Mouse (Mus musculus) gastrocnemius, adult 8-10 months (tissue): Measurements from ENCODE around the gene Sntb2. TPM values are rescaled to one million over a fixed set of nuclear protein-coding genes. Genes with fewer than 3 reads are reported as not detected.
"Not testable (repeated sequence)": the region's sequence is repeated elsewhere in the genome, so short reads cannot be mapped to it uniquely, and the experiment has no call there.

ENCODE experiments used
- DNase-seq, 2 experiments: peaks; one replicate each; pipeline ENCODE4 v3.0.0; 2022; ENCODE audit warnings: low spot score in 2 of 2
- total RNA-seq, 4 experiments: library from RNA; stranded (reverse); gene quantifications; 2 replicates each; pipeline ENCODE4 v1.2.4; 2022

Gene Sntb2
- total RNA-seq, 4 experiments from 2014 or later = 2.4 to 3.9 (median 3.7) TPM

GRCm38 (mm10) chr8:107031577-107032090 is 96.1 kb downstream of the Sntb2 start:
- peak in 1 of 2 experiments; percentile 7 for DNase-seq

GRCm38 (mm10) chr8:107033609-107034008 is 98.1 kb downstream of the Sntb2 start:
- DNase-seq = not testable (repeated sequence)

- no peak for DNase-seq
These were observed 100.1 kb downstream of the Sntb2 start for GRCm38 (mm10) chr8:107035641-107036040.

- DNase-seq = no peak
These were observed 101.1 kb downstream of the Sntb2 start for GRCm38 (mm10) chr8:107036626-107037025.

GRCm38 (mm10) chr8:107040632-107041031 is 105.1 kb downstream of the Sntb2 start:
- no peak for DNase-seq

GRCm38 (mm10) chr8:107045478-107045877 is 109.9 kb downstream of the Sntb2 start:
- no peak for DNase-seq

- no peak for DNase-seq
These were observed 111.4 kb downstream of the Sntb2 start for GRCm38 (mm10) chr8:107046976-107047375.

- DNase-seq = peak; percentile 56 to 71
These were observed 112.8 kb downstream of the Sntb2 start, which contains the start of gene Pdf for GRCm38 (mm10) chr8:107048061-107048941. Gene Pdf (minus strand): TSS chr8:107048614.

- DNase-seq = no peak
These were observed 113.9 kb downstream of the Sntb2 start for GRCm38 (mm10) chr8:107049480-107049879.

GRCm38 (mm10) chr8:107052046-107052445 is 116.5 kb downstream of the Sntb2 start:
- no peak for DNase-seq

GRCm38 (mm10) chr8:107056076-107056972 is 120.8 kb downstream of the Sntb2 start, which contains the start of the genes Cog8 and Nip7:
Gene Cog8 (minus strand): TSS chr8:107056689.
Gene Nip7 (plus strand): TSS chr8:107056877.
- peak; percentile 94 for DNase-seq

- DNase-seq = no peak
These were observed 121.4 kb downstream of the Sntb2 start for GRCm38 (mm10) chr8:107056973-107057369.

GRCm38 (mm10) chr8:107062613-107063012 is 127.1 kb downstream of the Sntb2 start:
- DNase-seq = no peak

GRCm38 (mm10) chr8:107065511-107066496 is 130.3 kb downstream of the Sntb2 start, which contains the start of gene Tmed6:
Gene Tmed6 (minus strand): TSS chr8:107065644.
- no peak for DNase-seq

Other genes starting within 250 kb of the Sntb2 start
- under 1 TPM; 0.65 to 0.94 (median 0.75) TPM for gene Has3, start 65.5 kb upstream of the Sntb2 start, total RNA-seq
- 10 to 100 TPM; 21.7 to 26.7 (median 25.3) TPM for gene Utp4, start 42.1 kb upstream of the Sntb2 start, total RNA-seq
- 10 to 100 TPM; 64.8 to 79.2 (median 72.5) TPM for gene Vps4a, start 95.5 kb downstream of the Sntb2 start, total RNA-seq
- gene Pdf, start 112.9 kb downstream of the Sntb2 start, total RNA-seq = 10 to 100 TPM; 40.9 to 60.7 (median 54.2) TPM
- gene Cog8, start 120.9 kb downstream of the Sntb2 start, total RNA-seq = 10 to 100 TPM; 15.8 to 21.7 (median 19.5) TPM
- 10 to 100 TPM; 15.2 to 22.6 (median 19.1) TPM for gene Nip7, start 121.1 kb downstream of the Sntb2 start, total RNA-seq
- not detected for gene Tmed6, start 129.9 kb downstream of the Sntb2 start, total RNA-seq
- 10 to 100 TPM; 13.1 to 17.6 (median 14.7) TPM for gene Terf2, start 160.8 kb downstream of the Sntb2 start, total RNA-seq
- 10 to 100 TPM; 28.2 to 39.7 (median 34.2) TPM for gene Cyb5b, start 214.9 kb downstream of the Sntb2 start, total RNA-seq